Mouse (Mus musculus) liver, embryonic 15.5 days (tissue): ENCODE measurements around the gene Cldn10. TPM values are rescaled to one million over a fixed set of nuclear protein-coding genes. Genes with fewer than 3 reads are reported as not detected.

Source experiments
- ATAC-seq: fragments of 200-750 bp; cut with Nextera tagmentation; 2 replicates; pipeline ENCODE4 v1.8.0; 2017; ENCODE audit warnings: moderate number of reproducible peaks, mild to moderate bottlenecking, moderate library complexity; ENCODE audit not compliant: insufficient read depth
- H3K27ac ChIP-seq: fragments of 300-500 bp; sonication (generic); replicated peaks from 2 replicates; pipeline ENCODE4 v1.5.1; 2015; ENCODE audit warnings: mild to moderate bottlenecking, inconsistent platforms
- H3K27me3 ChIP-seq: fragments of 300-500 bp; sonication (generic); 2 replicates; pipeline ENCODE4 v1.6.1; 2015; ENCODE audit warnings: mild to moderate bottlenecking, inconsistent platforms
- H3K36me3 ChIP-seq: fragments of 300-500 bp; sonication (generic); replicated peaks from 2 replicates; pipeline ENCODE4 v1.6.1; 2015; ENCODE audit warnings: moderate library complexity, mild to moderate bottlenecking, inconsistent platforms
- H3K4me1 ChIP-seq: fragments of 300-500 bp; sonication (generic); replicated peaks from 2 replicates; pipeline ENCODE4 v1.6.1; 2015; ENCODE audit warnings: inconsistent platforms
- H3K4me2 ChIP-seq: fragments of 300-500 bp; sonication (generic); 2 replicates; pipeline ENCODE4 v1.6.1; 2015; ENCODE audit warnings: moderate library complexity, mild to moderate bottlenecking, inconsistent platforms
- H3K4me3 ChIP-seq: fragments of 300-500 bp; sonication (generic); replicated peaks from 2 replicates; pipeline ENCODE4 v1.5.1; 2015; ENCODE audit warnings: mild to moderate bottlenecking, inconsistent platforms
- H3K9ac ChIP-seq: fragments of 300-500 bp; sonication (generic); 2 replicates; pipeline ENCODE4 v1.6.1; 2015; ENCODE audit warnings: moderate library complexity, mild to moderate bottlenecking, inconsistent platforms
- H3K9me3 ChIP-seq: fragments of 300-500 bp; sonication (generic); replicated peaks from 2 replicates; pipeline ENCODE4 v1.6.1; 2016; ENCODE audit warnings: inconsistent platforms
- WGBS: fragments of 180-500 bp; shearing (Covaris S2); methylation state at CpG from one replicate; pipeline ENCODE4 v1.1.7; 2015; ENCODE audit warnings: mixed read lengths; ENCODE audit not compliant: insufficient replicate concordance; 5-methylcytosine and 5-hydroxymethylcytosine counted together
- polyA plus RNA-seq: library from polyadenylated mRNA; unstranded; fragments of >200 nt; fragmentation: Nextera tagmentation; extraction: Ambion mirVana; gene quantifications from 2 replicates; pipeline ENCODE4 v1.2.1, GENCODE M21; 2015

The Cldn10 gene
- polyA plus RNA-seq, 1 experiment from 2014 or later = 0.30 TPM

GRCm38 (mm10) chr14:118765306-118765705 is 22.4 kb upstream of the Cldn10 start:
- Histone ChIP-seq H3K9me3 (no peaks in the 10 kb centered on the region), H3K9ac (no peak overlapping the region), H3K4me1 (peaks cover 25% of the 10 kb centered on the region), H3K27ac (no peak overlapping the region), H3K4me3 (no peak overlapping the region), H3K27me3 (no peaks in the 10 kb centered on the region), H3K36me3 (no peaks in the 10 kb centered on the region), H3K4me2 (no peak overlapping the region)
- 74% methylated on average over 7 of the region's 7 CpGs for WGBS
- ATAC-seq = no peak

DNA sequence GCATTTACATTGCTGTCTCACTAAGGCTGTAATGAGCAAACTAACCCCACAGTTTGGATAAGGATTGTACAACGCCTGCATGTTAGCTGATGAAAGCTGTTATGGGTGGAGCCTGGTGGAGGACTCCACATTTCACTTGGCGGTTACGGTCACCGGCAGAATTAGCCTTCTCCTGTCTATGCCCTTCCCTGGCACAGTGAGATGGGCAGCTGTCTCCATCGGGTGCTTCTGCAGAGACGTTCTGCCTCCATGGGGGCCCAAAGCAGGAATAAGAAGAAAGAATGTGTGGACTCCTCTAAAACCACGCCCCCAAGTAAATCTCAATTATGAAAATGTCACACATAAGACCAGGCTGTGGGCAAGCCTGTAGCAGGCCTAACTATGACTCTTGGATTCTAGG is 21.8 kb upstream of the Cldn10 start:
- H3K9ac ChIP-seq = no peak overlapping the region
- no peak for ATAC-seq
- WGBS = 45% methylated on average over 7 of the region's 7 CpGs
- no peaks in the 10 kb centered on the region for H3K27me3 ChIP-seq
- no peak overlapping the region for H3K4me3 ChIP-seq
- H3K27ac ChIP-seq = no peak overlapping the region
- no peaks in the 10 kb centered on the region for H3K9me3 ChIP-seq
- 0 out of 2 replicates have a peak overlapping the region, but pooled peaks have one; percentile 6 for H3K4me2 ChIP-seq
- peaks cover 25% of the 10 kb centered on the region for H3K4me1 ChIP-seq
- H3K36me3 ChIP-seq = no peaks in the 10 kb centered on the region

GRCm38 (mm10) chr14:118766368-118766767 is 21.3 kb upstream of the Cldn10 start:
- ATAC-seq = no peak
- H3K36me3 ChIP-seq = no peaks in the 10 kb centered on the region
- no peak overlapping the region for H3K27ac ChIP-seq
- 50% methylated on average over 5 of the region's 5 CpGs for WGBS
- no peaks in the 10 kb centered on the region for H3K9me3 ChIP-seq
- H3K4me2 ChIP-seq = no peak overlapping the region
- H3K9ac ChIP-seq = no peak overlapping the region
- H3K27me3 ChIP-seq = no peaks in the 10 kb centered on the region
- no peak overlapping the region for H3K4me3 ChIP-seq
- peaks cover 25% of the 10 kb centered on the region for H3K4me1 ChIP-seq

DNA sequence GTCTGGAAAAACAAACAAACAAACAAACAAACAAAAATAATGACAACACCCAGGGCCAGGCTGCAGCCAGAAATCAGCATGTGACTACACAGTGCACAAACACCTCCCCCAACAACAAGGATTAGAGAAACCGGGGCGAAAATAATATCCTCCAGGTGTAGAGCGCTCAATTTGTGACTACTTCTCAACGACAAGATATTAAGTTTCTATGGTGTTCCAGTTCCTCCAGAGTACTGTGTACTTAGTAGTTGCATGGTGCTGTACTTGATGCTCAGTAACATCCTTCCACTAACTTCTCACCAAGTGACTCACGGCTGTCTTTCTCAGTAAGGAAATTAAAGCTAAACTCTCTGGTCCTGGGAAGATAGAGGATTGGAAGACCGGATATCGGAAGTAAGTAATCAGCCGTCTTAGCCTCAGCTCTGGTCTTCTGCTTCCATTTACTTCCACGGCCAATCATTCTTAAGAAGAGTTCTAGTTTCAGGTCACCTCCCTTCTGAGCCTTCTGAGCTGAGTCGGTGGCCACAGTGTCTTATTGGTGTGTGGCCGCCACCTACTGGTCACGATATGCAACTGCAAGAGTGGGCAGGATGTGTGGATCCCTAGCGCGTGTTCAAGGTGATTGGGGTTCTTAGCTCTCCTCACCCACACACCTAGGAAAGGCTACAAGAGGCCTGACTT is 19.9 kb upstream of the Cldn10 start:
- ATAC-seq = peak; percentile 79
- H3K9me3 ChIP-seq = no peaks in the 10 kb centered on the region
- no peak overlapping the region for H3K9ac ChIP-seq
- H3K27ac ChIP-seq = no peak overlapping the region
- no peaks in the 10 kb centered on the region for H3K36me3 ChIP-seq
- H3K4me2 ChIP-seq = peak overlapping the region; percentile 32
- 28% methylated on average over 14 of the region's 14 CpGs for WGBS
- no peaks in the 10 kb centered on the region for H3K27me3 ChIP-seq
- peaks cover 25% of the 10 kb centered on the region for H3K4me1 ChIP-seq
- no peak overlapping the region for H3K4me3 ChIP-seq

GRCm38 (mm10) chr14:118768354-118768713 is 19.4 kb upstream of the Cldn10 start:
- H3K4me2 ChIP-seq = peak overlapping the region; percentile 32
- H3K27ac ChIP-seq = no peak overlapping the region
- peak; percentile 71 for ATAC-seq
- 32% methylated on average over 17 of the region's 17 CpGs for WGBS
- no peak overlapping the region for H3K9ac ChIP-seq
- no peaks in the 10 kb centered on the region for H3K36me3 ChIP-seq
- H3K4me3 ChIP-seq = no peak overlapping the region
- H3K9me3 ChIP-seq = no peaks in the 10 kb centered on the region
- H3K27me3 ChIP-seq = no peaks in the 10 kb centered on the region
- peaks cover 25% of the 10 kb centered on the region for H3K4me1 ChIP-seq

DNA sequence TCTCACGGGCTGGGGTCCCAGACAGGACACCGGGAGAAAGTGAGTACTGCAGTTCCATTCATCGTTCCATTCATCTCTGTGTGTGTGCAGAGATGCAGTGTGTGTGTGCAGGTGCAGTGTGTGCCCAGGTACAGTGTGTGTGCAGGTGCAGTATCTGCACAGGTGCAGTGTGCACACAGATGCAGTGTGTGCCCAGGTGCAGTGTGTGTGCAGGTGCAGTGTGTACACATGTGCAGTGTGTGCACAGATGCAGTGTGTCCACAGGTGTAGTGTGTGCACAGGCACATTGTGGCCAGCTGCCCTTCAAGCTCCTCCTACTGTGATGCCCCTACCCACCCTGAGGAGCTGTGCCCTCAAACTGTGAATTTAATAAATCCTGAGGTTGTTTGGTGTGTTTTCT is 14.0 kb upstream of the Cldn10 start:
- no peak overlapping the region for H3K4me3 ChIP-seq
- no peaks in the 10 kb centered on the region for H3K9me3 ChIP-seq
- peaks cover 4% of the 10 kb centered on the region for H3K4me1 ChIP-seq
- H3K4me2 ChIP-seq = no peak overlapping the region
- WGBS = 84% methylated on average over 3 of the region's 3 CpGs
- no peak overlapping the region for H3K9ac ChIP-seq
- no peak for ATAC-seq
- no peaks in the 10 kb centered on the region for H3K36me3 ChIP-seq
- no peaks in the 10 kb centered on the region for H3K27me3 ChIP-seq
- H3K27ac ChIP-seq = no peak overlapping the region

DNA sequence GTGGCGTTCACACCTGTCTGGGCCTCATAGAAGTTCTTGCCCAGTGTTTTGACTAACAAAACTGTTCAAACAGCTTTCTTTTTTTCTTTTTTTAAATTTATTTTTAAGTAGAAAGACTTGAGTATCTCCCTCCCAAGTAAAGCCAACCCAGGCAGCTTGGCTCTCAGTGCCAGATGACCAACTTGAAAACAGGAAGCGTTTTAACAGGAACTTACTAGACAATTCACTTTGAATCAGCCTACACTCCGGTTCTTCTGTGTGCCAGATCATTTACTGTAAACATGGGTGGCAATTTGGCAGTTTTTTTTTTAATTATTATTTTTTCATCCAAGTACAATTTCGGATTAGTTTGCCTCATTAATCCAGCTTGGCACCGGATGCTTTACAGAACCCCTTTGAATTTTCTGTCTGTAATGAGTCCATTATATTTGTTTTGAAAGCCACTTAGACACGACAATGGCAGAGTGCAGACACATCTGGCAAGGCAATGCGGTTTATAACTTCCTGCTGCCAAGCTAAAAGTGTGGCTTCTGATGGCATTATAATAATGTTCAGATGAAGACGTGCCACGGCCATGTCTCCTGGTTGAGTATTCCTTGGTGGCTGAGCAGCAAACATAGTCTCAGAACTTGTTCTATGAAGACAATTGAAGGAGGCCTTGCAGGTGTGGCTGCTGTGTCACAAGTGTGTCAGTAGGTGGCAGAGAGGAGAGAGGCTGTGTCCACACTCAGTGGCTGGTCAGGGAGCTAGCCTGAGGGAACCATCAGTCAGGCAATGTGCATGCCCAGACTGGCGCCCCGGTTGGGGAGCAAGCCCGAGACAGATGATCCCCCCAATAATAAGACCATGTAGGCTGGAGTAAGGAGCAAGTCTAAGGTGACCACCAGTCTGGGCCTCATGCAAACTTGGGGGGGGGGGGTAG is 12.9 kb upstream of the Cldn10 start:
- H3K9me3 ChIP-seq = no peaks in the 10 kb centered on the region
- no peak overlapping the region for H3K4me2 ChIP-seq
- H3K27me3 ChIP-seq = no peaks in the 10 kb centered on the region
- H3K9ac ChIP-seq = no peak overlapping the region
- 0 out of 2 replicates have a peak, but pooled peaks have one; percentile 11 for ATAC-seq
- no peak overlapping the region for H3K27ac ChIP-seq
- H3K4me3 ChIP-seq = no peak overlapping the region
- WGBS = 56% methylated on average over 12 of the region's 12 CpGs
- H3K36me3 ChIP-seq = no peaks in the 10 kb centered on the region
- H3K4me1 ChIP-seq = 0 out of 2 replicates have a peak, but pooled peaks cover 3% of the 10 kb centered on the region

DNA sequence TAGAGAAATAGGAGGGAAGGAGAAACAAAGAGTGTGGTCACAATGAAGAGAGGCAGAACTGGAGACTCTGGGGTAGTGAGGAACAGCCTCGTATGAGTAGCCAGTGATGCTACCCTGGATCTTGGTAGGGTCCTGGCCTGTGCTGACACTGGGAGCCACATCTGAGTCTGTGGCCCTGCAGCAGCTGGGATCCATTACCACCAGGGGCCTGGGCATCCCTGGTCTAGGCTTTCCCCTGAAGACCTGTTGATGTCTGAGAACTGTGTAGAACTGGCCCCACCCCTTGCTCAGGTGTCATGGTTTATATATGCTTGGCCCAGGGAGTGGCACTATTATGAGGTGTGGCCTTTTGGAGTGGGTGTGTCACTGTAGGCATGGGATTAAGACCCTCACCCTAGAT is 12.2 kb upstream of the Cldn10 start:
- 48% methylated on average over 1 of the region's 1 CpGs for WGBS
- ATAC-seq = no peak

DNA sequence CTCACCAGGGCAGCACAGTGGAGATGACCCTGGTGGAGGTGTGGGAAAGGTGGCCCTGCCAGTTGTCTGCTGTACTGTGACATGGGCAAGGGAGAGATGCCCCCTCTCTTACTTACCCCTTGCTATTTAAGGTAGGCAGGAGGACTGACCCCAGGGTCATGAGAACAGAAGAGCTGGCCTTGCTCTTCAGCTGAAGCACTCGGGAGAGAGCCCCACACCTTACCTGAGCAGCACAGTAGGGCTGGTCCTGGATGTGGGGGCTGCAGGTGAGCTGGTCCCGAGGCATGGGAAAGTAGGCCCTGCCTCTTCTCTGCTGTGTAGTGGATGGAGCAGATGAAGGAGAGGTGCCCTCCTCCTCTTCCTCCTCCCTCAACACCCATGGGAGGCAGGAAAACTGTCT is 11.3 kb upstream of the Cldn10 start:
- H3K27me3 ChIP-seq = peaks cover 2% of the 10 kb centered on the region; the same call in 1 of the 2 replicates
- H3K4me1 ChIP-seq = 0 out of 2 replicates have a peak, but pooled peaks cover 3% of the 10 kb centered on the region
- H3K36me3 ChIP-seq = no peaks in the 10 kb centered on the region
- H3K4me3 ChIP-seq = no peak overlapping the region
- no peak for ATAC-seq
- H3K9ac ChIP-seq = no peak overlapping the region
- no peaks in the 10 kb centered on the region for H3K9me3 ChIP-seq
- WGBS = 67% methylated on average over 2 of the region's 2 CpGs
- H3K27ac ChIP-seq = no peak overlapping the region
- H3K4me2 ChIP-seq = no peak overlapping the region

More for the DNA sequence above, 12.2 kb upstream of the Cldn10 start:
- Histone ChIP-seq H3K27me3 (no peaks in the 10 kb centered on the region; the same call in 1 of the 2 replicates), H3K9ac (no peak overlapping the region), H3K4me1 (0 out of 2 replicates have a peak, but pooled peaks cover 3% of the 10 kb centered on the region), H3K4me2 (no peak overlapping the region), H3K4me3 (no peak overlapping the region), H3K27ac (no peak overlapping the region), H3K9me3 (no peaks in the 10 kb centered on the region), H3K36me3 (no peaks in the 10 kb centered on the region)

GRCm38 (mm10) chr14:118777478-118777877 is 10.2 kb upstream of the Cldn10 start:
- Histone ChIP-seq H3K36me3 (no peaks in the 10 kb centered on the region), H3K4me3 (no peak overlapping the region), H3K27ac (no peak overlapping the region), H3K9ac (no peak overlapping the region), H3K27me3 (peaks cover 6% of the 10 kb centered on the region), H3K4me1 (0 out of 2 replicates have a peak, but pooled peaks cover 5% of the 10 kb centered on the region), H3K9me3 (no peaks in the 10 kb centered on the region), H3K4me2 (no peak overlapping the region)
- 51% methylated on average over 4 of the region's 4 CpGs for WGBS
- no peak for ATAC-seq

- whole genome bisulfite sequencing = 63% methylated on average over 7 of the region's 7 CpGs
- 0 out of 2 replicates have a peak, but pooled peaks cover 7% of the 10 kb centered on the region for H3K4me1 ChIP-seq
Measured at GRCm38 (mm10) chr14:118781601-118782000, 6.1 kb upstream of the Cldn10 start.

More at GRCm38 (mm10) chr14:118781601-118782000, 6.1 kb upstream of the Cldn10 start:
- H3K27me3 ChIP-seq = peaks cover 6% of the 10 kb centered on the region
- H3K4me2 ChIP-seq = no peak overlapping the region
- H3K4me3 ChIP-seq = no peak overlapping the region
- no peak for ATAC-seq
- no peaks in the 10 kb centered on the region for H3K9me3 ChIP-seq
- H3K36me3 ChIP-seq = no peaks in the 10 kb centered on the region
- H3K9ac ChIP-seq = no peak overlapping the region
- H3K27ac ChIP-seq = no peak overlapping the region
